Mouse (Mus musculus): Measurements from ENCODE around the gene C030005K15Rik. TPM values are rescaled to one million over a fixed set of nuclear protein-coding genes. Genes with fewer than 3 reads are reported as not detected.
A peak's percentile ranks its signal among the peaks of the same experiment; 100 is the strongest.
"Not testable (repeated sequence)": the region's sequence is repeated elsewhere in the genome, so short reads cannot be mapped to it uniquely, and the experiment has no call there.

The C030005K15Rik gene
- total RNA-seq (2012; rRNA removed) (not detected in 2 replicates), total RNA-seq (2014; rRNA removed) (not detected in 2 replicates), polyA plus RNA-seq (2012; ENCODE audit: insufficient read length, low read depth) (not detected in 2 replicates)

- H3K4me1 ChIP-seq (ENCODE audit: control insufficient read depth in 1 of 2, insufficient read depth in 2 of 2); H3K27me3 ChIP-seq (replicated peaks); H3K27ac ChIP-seq (ENCODE audit: insufficient read depth, low read depth); H3K36me3 ChIP-seq (replicated peaks in 1 of 2; ENCODE audit: control insufficient read depth in 1 of 2, insufficient read depth in 1 of 2, low read length in 1 of 2); H3K79me2 ChIP-seq (replicated peaks; ENCODE audit: control insufficient read depth, extremely low read depth, insufficient read depth, poor library complexity, severe bottlenecking); dilution Hi-C loops (cut with MboI; ENCODE audit: extremely low pct_ligation_motif_present, extremely low pct_unique_long_range_greater_than_20kb, low sequenced_read_pairs); H3K4me3 ChIP-seq (replicated peaks in 1 of 3; ENCODE audit: low read depth in 2 of 3, low read length in 2 of 3, poor library complexity in 1 of 3); in situ Hi-C loops (cut with MboI; ENCODE audit: low pct_ligation_motif_present, low pct_unique_long_range_greater_than_20kb, low sequenced_read_pairs); H3K4me2 ChIP-seq (ENCODE audit: insufficient read depth, low read depth, poor library complexity, severe bottlenecking); DNase-seq (ENCODE audit: extremely low read depth); H3K9ac ChIP-seq (ENCODE audit: insufficient read depth, low read depth); H3K9me3 ChIP-seq (replicated peaks; ENCODE audit: low read length): not testable (repeated sequence)
These were observed at the start of gene C030005K15Rik for GRCm38 (mm10) chr10:97726655-97727054. TSS of gene C030005K15Rik (minus strand) at chr10:97726755.

GRCm38 (mm10) chr10:97768171-97768749 lies 41.7 kb upstream of the C030005K15Rik start:
- no peak overlapping the region for H3K4me3 ChIP-seq (replicated peaks in 1 of 3; ENCODE audit: low read depth in 2 of 3, low read length in 2 of 3, poor library complexity in 1 of 3)
- dilution Hi-C loops (cut with MboI; ENCODE audit: extremely low pct_ligation_motif_present, extremely low pct_unique_long_range_greater_than_20kb, low sequenced_read_pairs) (no loop called here), in situ Hi-C loops (cut with MboI; ENCODE audit: low pct_ligation_motif_present, low pct_unique_long_range_greater_than_20kb, low sequenced_read_pairs) (no loop called here)
- no peaks in the 10 kb centered on the region for H3K27me3 ChIP-seq (replicated peaks)
- no peaks in the 10 kb centered on the region for H3K4me1 ChIP-seq (ENCODE audit: control insufficient read depth in 1 of 2, insufficient read depth in 2 of 2)
- no peak for TF ChIP-seq NRF1 (IDR thresholded peaks at IDR 0.05; ENCODE audit: low read depth, low read length)
- TF ChIP-seq MXI1 (IDR thresholded peaks at IDR 0.05; ENCODE audit: low read depth, low read length) = no peak
- no peak for TF ChIP-seq POLR2A (IDR thresholded peaks at IDR 0.05; ENCODE audit: low read depth, low read length)
- no peak for TF ChIP-seq E2F4 (IDR thresholded peaks at IDR 0.05; ENCODE audit: insufficient replicate concordance, low read depth, low read length)
- TF ChIP-seq SMC3 (IDR thresholded peaks at IDR 0.05; ENCODE audit: low read depth, low read length) = peak; percentile 19; the same call in 1 of the 2 replicates
- TF ChIP-seq KAT2A (IDR thresholded peaks at IDR 0.05; ENCODE audit: insufficient replicate concordance, low read length) = no peak
- TF ChIP-seq CHD2 (IDR thresholded peaks at IDR 0.05; ENCODE audit: low read length) = no peak
- peak; percentile 32 for TF ChIP-seq RAD21 (IDR thresholded peaks at IDR 0.05; ENCODE audit: low read depth, low read length)
- no peak for TF ChIP-seq MYC (IDR thresholded peaks at IDR 0.05; ENCODE audit: low read depth, low read length)
- TF ChIP-seq CTCF (conservative IDR thresholded peaks at IDR 0.05 in 1 of 2, IDR thresholded peaks at IDR 0.05 in 1 of 2; ENCODE audit: low read depth in 2 of 2, low read length in 2 of 2) = peak; percentile 18 to 60; a peak in 2 of 4 replicates
- TF ChIP-seq JUND (conservative IDR thresholded peaks at IDR 0.05; ENCODE audit: low read depth, low read length) = no peak
- TF ChIP-seq ELF1 (IDR thresholded peaks at IDR 0.05; ENCODE audit: low read depth, low read length) = no peak
- TF ChIP-seq MEF2A (IDR thresholded peaks at IDR 0.05; ENCODE audit: borderline replicate concordance, low read depth, low read length) = no peak
- TF ChIP-seq CHD1 (IDR thresholded peaks at IDR 0.05; ENCODE audit: low read depth, low read length) = no peak
- no peaks in the 10 kb centered on the region for H3K9me3 ChIP-seq (replicated peaks; ENCODE audit: low read length)
- H3K36me3 ChIP-seq (replicated peaks in 1 of 2; ENCODE audit: control insufficient read depth in 1 of 2, insufficient read depth in 1 of 2, low read length in 1 of 2) = no peaks in the 10 kb centered on the region
- no peak overlapping the region for H3K9ac ChIP-seq (ENCODE audit: insufficient read depth, low read depth)
- peak; percentile 6 for DNase-seq (ENCODE audit: extremely low read depth)
- H3K27ac ChIP-seq (ENCODE audit: insufficient read depth, low read depth) = no peak overlapping the region
- no peaks in the 10 kb centered on the region for H3K79me2 ChIP-seq (replicated peaks; ENCODE audit: control insufficient read depth, extremely low read depth, insufficient read depth, poor library complexity, severe bottlenecking)
- H3K4me2 ChIP-seq (ENCODE audit: insufficient read depth, low read depth, poor library complexity, severe bottlenecking) = no peak overlapping the region

GRCm38 (mm10) chr10:97753821-97754220 lies 27.3 kb upstream of the C030005K15Rik start:
- DNase-seq (ENCODE audit: extremely low read depth) = no peak
- Histone ChIP-seq H3K27me3 (replicated peaks) (no peaks in the 10 kb centered on the region), H3K79me2 (replicated peaks; ENCODE audit: control insufficient read depth, extremely low read depth, insufficient read depth, poor library complexity, severe bottlenecking) (no peaks in the 10 kb centered on the region), H3K36me3 (replicated peaks in 1 of 2; ENCODE audit: control insufficient read depth in 1 of 2, insufficient read depth in 1 of 2, low read length in 1 of 2) (no peaks in the 10 kb centered on the region), H3K4me2 (ENCODE audit: insufficient read depth, low read depth, poor library complexity, severe bottlenecking) (no peak overlapping the region), H3K4me3 (replicated peaks in 1 of 3; ENCODE audit: low read depth in 2 of 3, low read length in 2 of 3, poor library complexity in 1 of 3) (no peak overlapping the region), H3K9me3 (replicated peaks; ENCODE audit: low read length) (no peaks in the 10 kb centered on the region), H3K27ac (ENCODE audit: insufficient read depth, low read depth) (no peak overlapping the region), H3K9ac (ENCODE audit: insufficient read depth, low read depth) (no peak overlapping the region), H3K4me1 (ENCODE audit: control insufficient read depth in 1 of 2, insufficient read depth in 2 of 2) (no peaks in the 10 kb centered on the region)
- dilution Hi-C loops (cut with MboI; ENCODE audit: extremely low pct_ligation_motif_present, extremely low pct_unique_long_range_greater_than_20kb, low sequenced_read_pairs) (no loop called here), in situ Hi-C loops (cut with MboI; ENCODE audit: low pct_ligation_motif_present, low pct_unique_long_range_greater_than_20kb, low sequenced_read_pairs) (no loop called here)
- TF ChIP-seq RAD21 (IDR thresholded peaks at IDR 0.05; ENCODE audit: low read depth, low read length) = no peak
- TF ChIP-seq ZMIZ1 (IDR thresholded peaks at IDR 0.05; ENCODE audit: low read depth, low read length) = no peak
- no peak for TF ChIP-seq BHLHE40 (IDR thresholded peaks at IDR 0.05; ENCODE audit: low read depth, low read length)
- no peak for TF ChIP-seq IRF4 (IDR thresholded peaks at IDR 0.05; ENCODE audit: low read depth, low read length)
- no peak for TF ChIP-seq ZNF384 (IDR thresholded peaks at IDR 0.05; ENCODE audit: low read depth, low read length)
- no peak for TF ChIP-seq JUN (IDR thresholded peaks at IDR 0.05; ENCODE audit: insufficient read depth, low read depth, low read length)
- TF ChIP-seq ZKSCAN1 (IDR thresholded peaks at IDR 0.05; ENCODE audit: borderline replicate concordance, low read depth, low read length) = no peak
- no peak for TF ChIP-seq RCOR1 (conservative IDR thresholded peaks at IDR 0.05; ENCODE audit: low read depth, low read length)
- no peak for TF ChIP-seq SMC3 (IDR thresholded peaks at IDR 0.05; ENCODE audit: low read depth, low read length)
